Mouse (Mus musculus) kidney, adult 2 months (tissue): ENCODE results near the gene Hs1bp3. TPM values are rescaled to one million over a fixed set of nuclear protein-coding genes. Genes with fewer than 3 reads are reported as not detected.

Source experiments
- DNase-seq: peaks from one replicate; pipeline ENCODE4 v3.0.0; 2021
- H3K27ac ChIP-seq: fragments of 200-500 bp; 2 replicates; pipeline ENCODE4 v1.5.1; 2012; ENCODE audit warnings: low read depth, low read length, control low read depth, inconsistent platforms; ENCODE audit not compliant: insufficient read depth
- H3K27me3 ChIP-seq: fragments of 200-500 bp; replicated peaks from 2 replicates; pipeline ENCODE4 v1.6.1; 2012; ENCODE audit warnings: mild to moderate bottlenecking, moderate library complexity, low read length, inconsistent platforms; ENCODE audit not compliant: control insufficient read depth, insufficient read depth
- H3K36me3 ChIP-seq: fragments of 200-500 bp; 2 replicates; pipeline ENCODE4 v1.6.1; 2012; ENCODE audit warnings: mild to moderate bottlenecking, moderate library complexity, low read length, inconsistent platforms; ENCODE audit not compliant: control insufficient read depth, insufficient read depth
- H3K4me1 ChIP-seq: fragments of 200-500 bp; 2 replicates; pipeline ENCODE4 v1.6.1; 2011; ENCODE audit warnings: low read length; ENCODE audit not compliant: control insufficient read depth, insufficient read depth
- H3K4me3 ChIP-seq: fragments of 200-500 bp; 2 replicates; pipeline ENCODE4 v1.5.1; 2011; ENCODE audit warnings: mild to moderate bottlenecking, low read depth, low read length, control low read depth; ENCODE audit not compliant: insufficient read depth
- CTCF ChIP-seq: fragments of 200-500 bp; conservative IDR thresholded peaks from 2 replicates; pipeline ENCODE4 v1.5.1; 2011; ENCODE audit warnings: low read depth, mild to moderate bottlenecking, control low read depth, low read length, moderate library complexity, mixed read lengths; ENCODE audit not compliant: insufficient read depth, insufficient read length
- POLR2A ChIP-seq: fragments of 200-500 bp; IDR thresholded peaks from one replicate; pipeline ENCODE4 v1.6.1; 2011; ENCODE audit warnings: low read depth, low read length, control low read depth
- WGBS: fragments of 180-500 bp; shearing (Covaris S2); methylation state at CpG from one replicate; pipeline ENCODE4 v1.1.7; 2018; 5-methylcytosine and 5-hydroxymethylcytosine counted together
- polyA plus RNA-seq: library from polyadenylated mRNA; depleted of rRNA; stranded (reverse); fragments of >200 nt; gene quantifications from 2 replicates; pipeline ENCODE4 v1.2.3, GENCODE M21; 2012

The Hs1bp3 gene
- polyA plus RNA-seq, 1 experiment = 25.3 TPM

GRCm38 (mm10) chr12:8329236-8329635, 16.0 kb downstream of the Hs1bp3 start:
- no peaks in the 10 kb centered on the region for H3K27me3 ChIP-seq
- no peak overlapping the region for H3K4me3 ChIP-seq
- no peak for DNase-seq
- TF ChIP-seq CTCF (0 out of 2 replicates have a peak, but pooled peaks have one; percentile 7), POLR2A (no peak)
- H3K27ac ChIP-seq = no peak overlapping the region
- H3K36me3 ChIP-seq = no peaks in the 10 kb centered on the region
- H3K4me1 ChIP-seq = peaks cover 6% of the 10 kb centered on the region
- 95% methylated on average over 7 of the region's 7 CpGs for WGBS

- WGBS = 78% methylated on average over 14 of the region's 14 CpGs
- TF ChIP-seq CTCF = no peak
- TF ChIP-seq POLR2A = no peak
- no peak overlapping the region for H3K27ac ChIP-seq
- peaks cover 9% of the 10 kb centered on the region for H3K4me1 ChIP-seq
- no peak for DNase-seq
- no peak overlapping the region for H3K4me3 ChIP-seq
- H3K27me3 ChIP-seq = no peaks in the 10 kb centered on the region
- H3K36me3 ChIP-seq = no peaks in the 10 kb centered on the region
These were observed 18.4 kb downstream of the Hs1bp3 start for GRCm38 (mm10) chr12:8331489-8332173.

GRCm38 (mm10) chr12:8332174-8332542, 18.9 kb downstream of the Hs1bp3 start:
- Histone ChIP-seq H3K4me3 (no peak overlapping the region), H3K36me3 (no peaks in the 10 kb centered on the region), H3K27ac (no peak overlapping the region), H3K27me3 (no peaks in the 10 kb centered on the region), H3K4me1 (peaks cover 9% of the 10 kb centered on the region)
- DNase-seq = no peak
- WGBS = 83% methylated on average over 5 of the region's 5 CpGs
- TF ChIP-seq POLR2A = no peak
- TF ChIP-seq CTCF = no peak

- Histone ChIP-seq H3K4me3 (no peak overlapping the region), H3K4me1 (peaks cover 12% of the 10 kb centered on the region), H3K27me3 (no peaks in the 10 kb centered on the region), H3K27ac (no peak overlapping the region), H3K36me3 (no peaks in the 10 kb centered on the region)
- WGBS = 89% methylated on average over 8 of the region's 8 CpGs
- DNase-seq = no peak
- TF ChIP-seq POLR2A (no peak), CTCF (no peak)
These were observed 20.4 kb downstream of the Hs1bp3 start for GRCm38 (mm10) chr12:8333617-8334016.

GRCm38 (mm10) chr12:8334261-8334660, 21.0 kb downstream of the Hs1bp3 start:
- H3K36me3 ChIP-seq = no peaks in the 10 kb centered on the region
- H3K4me3 ChIP-seq = no peak overlapping the region
- peak; percentile 77 for DNase-seq
- H3K4me1 ChIP-seq = peaks cover 12% of the 10 kb centered on the region
- WGBS = 26% methylated on average over 4 of the region's 4 CpGs
- H3K27ac ChIP-seq = no peak overlapping the region
- no peaks in the 10 kb centered on the region for H3K27me3 ChIP-seq
- TF ChIP-seq CTCF = no peak
- no peak for TF ChIP-seq POLR2A

- TF ChIP-seq CTCF (no peak), POLR2A (no peak)
- H3K4me3 ChIP-seq = no peak overlapping the region
- no peak overlapping the region for H3K27ac ChIP-seq
- peaks cover 12% of the 10 kb centered on the region for H3K4me1 ChIP-seq
- no peaks in the 10 kb centered on the region for H3K36me3 ChIP-seq
- DNase-seq = no peak
- no peaks in the 10 kb centered on the region for H3K27me3 ChIP-seq
- 89% methylated on average over 2 of the region's 2 CpGs for WGBS
These were observed 22.3 kb downstream of the Hs1bp3 start for GRCm38 (mm10) chr12:8335503-8335902.

GRCm38 (mm10) chr12:8336601-8337285, 23.5 kb downstream of the Hs1bp3 start:
- H3K27ac ChIP-seq = no peak overlapping the region
- H3K4me1 ChIP-seq = peaks cover 12% of the 10 kb centered on the region
- TF ChIP-seq CTCF (no peak), POLR2A (no peak)
- H3K36me3 ChIP-seq = no peaks in the 10 kb centered on the region
- no peak overlapping the region for H3K4me3 ChIP-seq
- 86% methylated on average over 10 of the region's 10 CpGs for WGBS
- H3K27me3 ChIP-seq = no peaks in the 10 kb centered on the region
- peak; percentile 66 for DNase-seq
